Mouse (Mus musculus): ENCODE measurements around the gene Chchd6. TPM values are rescaled to one million over a fixed set of nuclear protein-coding genes. Genes with fewer than 3 reads are reported as not detected.
A peak's percentile ranks its signal among the peaks of the same experiment; 100 is the strongest.

Chchd6 gene
- polyA plus RNA-seq, 1 experiment from 2014 or later = 178 TPM

DNA sequence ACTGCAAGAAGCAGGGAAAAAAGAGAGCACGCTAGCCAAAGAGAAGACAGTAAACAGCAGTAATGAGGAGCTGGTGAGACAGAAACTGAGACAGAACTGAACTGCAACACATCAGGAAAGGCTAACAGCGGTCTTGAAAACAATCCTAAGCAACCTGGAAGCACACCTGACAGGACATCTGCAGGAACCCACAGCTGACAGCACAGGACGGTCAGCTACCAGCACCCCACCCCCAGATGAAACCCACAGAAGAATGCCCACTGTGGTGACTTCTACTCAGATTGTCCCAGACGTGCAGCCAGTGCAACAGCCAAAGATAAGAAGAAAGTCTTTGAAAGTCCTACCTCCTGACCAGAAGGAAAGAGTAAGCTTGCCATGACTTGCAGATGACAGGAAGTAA, 103.1 kb downstream of the Chchd6 start:
- no peak for ATAC-seq (ENCODE audit: low FRiP score, low read depth)
- H3K27me3 ChIP-seq = no peaks in the 10 kb centered on the region
- no peaks in the 10 kb centered on the region for H3K36me3 ChIP-seq
- H3K9ac ChIP-seq = no peak overlapping the region
- H3K9me3 ChIP-seq = no peaks in the 10 kb centered on the region
- no peak overlapping the region for H3K4me3 ChIP-seq
- no peak overlapping the region for H3K27ac ChIP-seq (replicated peaks)
- H3K4me1 ChIP-seq (replicated peaks) = no peaks in the 10 kb centered on the region
- WGBS = 86% methylated on average over 4 of the region's 4 CpGs
- H3K4me2 ChIP-seq = no peak overlapping the region

DNA sequence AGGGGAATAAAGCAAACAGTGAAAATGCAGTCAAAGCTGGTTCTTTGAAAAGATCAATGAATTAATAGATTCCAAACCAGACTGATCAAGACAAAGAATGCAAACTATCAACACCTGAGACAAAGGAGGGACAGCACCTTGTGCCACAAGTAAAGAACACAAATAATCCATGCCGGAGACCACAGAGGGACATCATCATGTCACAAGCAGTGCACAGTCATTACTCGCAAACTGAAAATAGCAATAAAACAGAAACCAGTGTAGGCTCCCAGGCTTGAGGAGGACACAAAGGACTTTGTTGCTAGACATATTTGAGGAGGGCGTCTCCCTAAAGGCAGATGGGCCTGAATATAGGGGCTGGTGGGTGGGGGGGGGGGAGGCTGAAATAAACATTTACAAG, 105.1 kb downstream of the Chchd6 start:
- Histone ChIP-seq H3K4me1 (replicated peaks) (0 out of 2 replicates have a peak, but pooled peaks cover 5% of the 10 kb centered on the region), H3K9me3 (no peaks in the 10 kb centered on the region), H3K9ac (no peak overlapping the region), H3K27me3 (no peaks in the 10 kb centered on the region), H3K4me3 (no peak overlapping the region), H3K27ac (replicated peaks) (no peak overlapping the region), H3K36me3 (no peaks in the 10 kb centered on the region), H3K4me2 (no peak overlapping the region)
- 91% methylated on average over 3 of the region's 3 CpGs for WGBS
- ATAC-seq (ENCODE audit: low FRiP score, low read depth) = no peak

DNA sequence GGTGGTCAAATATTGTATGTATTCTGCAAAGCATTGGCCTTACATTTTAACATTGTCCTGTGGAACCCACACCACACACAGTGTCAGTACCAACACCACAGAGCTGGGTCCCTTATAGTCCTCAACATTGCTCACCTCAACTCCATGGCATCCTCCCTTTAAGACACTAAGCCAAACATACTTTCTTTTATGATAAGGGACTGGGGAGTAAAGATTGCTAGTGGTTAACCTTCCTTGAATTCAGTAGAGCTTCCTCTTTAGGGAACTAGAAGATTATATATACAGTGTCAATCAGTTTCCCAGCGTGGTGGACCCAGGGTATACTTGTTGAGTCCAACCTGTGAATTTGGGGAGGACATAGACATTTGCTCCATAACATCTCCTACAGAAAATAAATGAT, 105.9 kb downstream of the Chchd6 start:
- Histone ChIP-seq H3K27me3 (no peaks in the 10 kb centered on the region), H3K9me3 (no peaks in the 10 kb centered on the region), H3K27ac (replicated peaks) (no peak overlapping the region), H3K9ac (no peak overlapping the region), H3K4me3 (no peak overlapping the region), H3K4me2 (no peak overlapping the region), H3K4me1 (replicated peaks) (0 out of 2 replicates have a peak, but pooled peaks cover 5% of the 10 kb centered on the region), H3K36me3 (no peaks in the 10 kb centered on the region)
- ATAC-seq (ENCODE audit: low FRiP score, low read depth) = no peak
- WGBS = 98% methylated on average over 1 of the region's 1 CpGs

DNA sequence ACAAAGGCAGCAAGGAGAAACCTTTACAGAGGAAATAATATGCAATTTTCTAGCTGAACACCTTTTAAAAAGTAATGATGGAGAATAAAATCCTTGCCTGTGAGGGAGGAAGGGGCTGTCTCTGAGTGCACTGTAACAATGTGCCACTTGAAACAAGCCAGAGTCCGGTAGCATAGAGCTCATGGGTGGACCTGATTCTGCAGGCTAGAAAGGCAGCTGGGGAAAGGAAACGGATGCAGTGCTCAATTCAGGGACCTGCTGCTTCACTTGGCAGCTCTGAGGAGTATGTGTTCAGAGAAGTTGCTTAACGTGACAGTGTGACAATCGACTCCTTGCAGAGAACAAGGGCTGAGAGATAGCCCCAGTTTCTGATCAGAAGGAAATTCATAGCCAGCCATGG, 109.4 kb downstream of the Chchd6 start:
- H3K27ac ChIP-seq (replicated peaks) = no peak overlapping the region
- no peak overlapping the region for H3K9ac ChIP-seq
- 0 out of 2 replicates have a peak, but pooled peaks cover 5% of the 10 kb centered on the region for H3K4me1 ChIP-seq (replicated peaks)
- H3K9me3 ChIP-seq = no peaks in the 10 kb centered on the region
- no peak for ATAC-seq (ENCODE audit: low FRiP score, low read depth)
- H3K36me3 ChIP-seq = no peaks in the 10 kb centered on the region
- H3K4me2 ChIP-seq = no peak overlapping the region
- H3K27me3 ChIP-seq = no peaks in the 10 kb centered on the region
- 55% methylated on average over 4 of the region's 4 CpGs for WGBS
- no peak overlapping the region for H3K4me3 ChIP-seq

DNA sequence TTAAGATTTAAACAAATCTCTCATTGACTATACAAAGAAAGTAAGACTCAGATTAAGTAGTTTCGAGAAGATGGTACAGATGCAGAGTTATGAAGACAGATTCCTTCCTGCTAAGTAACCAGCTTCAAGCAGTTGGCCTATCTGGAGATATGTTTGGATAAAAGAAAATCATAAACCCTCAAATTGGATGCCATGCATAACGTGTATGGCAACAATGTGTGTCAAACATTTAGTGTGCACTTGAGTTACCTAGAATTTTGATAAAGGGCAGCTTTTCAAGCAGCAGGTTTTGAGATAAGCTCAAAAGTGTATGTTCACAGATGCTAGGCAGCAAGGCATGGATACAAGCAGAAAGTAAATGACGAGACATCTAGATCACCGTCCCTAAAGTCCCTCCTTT, 114.3 kb downstream of the Chchd6 start:
- H3K27me3 ChIP-seq = no peaks in the 10 kb centered on the region
- no peak overlapping the region for H3K4me2 ChIP-seq
- H3K9me3 ChIP-seq = no peaks in the 10 kb centered on the region
- ATAC-seq (ENCODE audit: low FRiP score, low read depth) = no peak
- no peak overlapping the region for H3K27ac ChIP-seq (replicated peaks)
- H3K36me3 ChIP-seq = no peaks in the 10 kb centered on the region
- 85% methylated on average over 4 of the region's 4 CpGs for WGBS
- H3K9ac ChIP-seq = no peak overlapping the region
- 0 out of 2 replicates have a peak, but pooled peaks cover 4% of the 10 kb centered on the region for H3K4me1 ChIP-seq (replicated peaks)
- no peak overlapping the region for H3K4me3 ChIP-seq

DNA sequence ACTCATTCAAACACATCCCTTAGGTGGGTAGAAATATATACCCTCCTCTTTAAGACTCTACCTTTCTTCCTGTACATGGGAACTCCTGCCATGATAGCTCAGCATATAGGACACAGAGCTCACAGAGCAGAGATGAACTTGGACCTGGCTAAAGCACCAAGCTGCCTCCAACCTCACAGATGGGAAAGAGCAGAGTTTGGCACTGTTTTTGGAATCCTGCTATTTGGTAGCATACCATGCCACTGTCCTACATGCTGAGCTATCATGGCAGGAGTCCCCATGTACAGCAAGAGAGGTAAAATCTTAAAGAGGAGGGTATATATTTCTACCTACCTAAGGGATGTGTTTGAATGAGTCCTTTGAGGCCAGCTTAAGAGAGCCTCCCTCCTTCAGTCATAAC, 127.5 kb downstream of the Chchd6 start:
- H3K4me1 ChIP-seq (replicated peaks) = peaks cover 16% of the 10 kb centered on the region
- H3K27me3 ChIP-seq = no peaks in the 10 kb centered on the region
- H3K9ac ChIP-seq = no peak overlapping the region
- H3K36me3 ChIP-seq = no peaks in the 10 kb centered on the region
- no peaks in the 10 kb centered on the region for H3K9me3 ChIP-seq
- no peak overlapping the region for H3K27ac ChIP-seq (replicated peaks)
- H3K4me3 ChIP-seq = no peak overlapping the region
- H3K4me2 ChIP-seq = no peak overlapping the region
- no peak for ATAC-seq (ENCODE audit: low FRiP score, low read depth)

DNA sequence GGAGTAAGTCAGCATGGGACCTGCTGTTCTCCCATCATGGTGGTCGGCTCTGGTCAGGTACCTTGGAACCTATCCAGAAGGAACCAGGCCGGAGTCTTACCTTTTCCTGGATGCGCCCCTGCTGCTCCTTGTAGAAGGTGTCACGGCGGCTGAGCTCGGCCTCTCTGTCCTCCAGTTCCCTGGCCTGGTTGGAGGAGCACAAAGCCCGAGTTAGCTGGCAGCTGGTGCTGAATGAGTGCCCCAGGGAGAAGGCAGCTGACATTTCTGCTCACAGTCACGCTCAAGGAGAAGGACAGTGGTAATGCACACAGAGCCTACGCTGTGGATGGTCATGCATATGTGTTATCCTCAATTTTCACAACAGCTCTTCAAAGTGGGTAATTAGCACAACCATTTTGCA, 128.2 kb downstream of the Chchd6 start:
- no peak overlapping the region for H3K27ac ChIP-seq (replicated peaks)
- H3K4me3 ChIP-seq = no peak overlapping the region
- no peak overlapping the region for H3K4me2 ChIP-seq
- H3K27me3 ChIP-seq = no peaks in the 10 kb centered on the region
- H3K9me3 ChIP-seq = no peaks in the 10 kb centered on the region
- 0 out of 2 replicates have a peak, but pooled peaks have one; percentile 38 for ATAC-seq (ENCODE audit: low FRiP score, low read depth)
- no peak overlapping the region for H3K9ac ChIP-seq
- WGBS = 53% methylated on average over 9 of the region's 9 CpGs
- H3K4me1 ChIP-seq (replicated peaks) = peaks cover 16% of the 10 kb centered on the region
- H3K36me3 ChIP-seq = no peaks in the 10 kb centered on the region

DNA sequence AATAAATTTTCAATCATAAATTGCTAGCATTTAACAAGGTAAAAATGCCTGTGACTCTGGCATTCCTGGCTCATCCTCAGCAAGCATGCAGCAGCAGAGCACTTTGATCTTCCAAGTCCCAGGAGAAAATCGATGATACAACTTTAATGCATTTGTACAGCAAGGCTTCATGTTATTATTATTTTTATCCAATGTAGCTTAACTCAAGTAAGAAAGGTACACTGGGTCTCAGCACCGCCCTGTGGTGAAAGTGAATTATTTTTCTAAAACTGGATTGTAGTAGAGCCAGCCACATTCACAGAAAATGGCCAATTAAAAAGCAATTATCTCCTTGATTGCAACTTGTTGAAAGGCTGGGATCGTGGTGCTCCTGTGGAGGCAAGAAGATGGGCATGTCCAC, 128.6 kb downstream of the Chchd6 start:
- Histone ChIP-seq H3K36me3 (no peaks in the 10 kb centered on the region), H3K27me3 (no peaks in the 10 kb centered on the region), H3K9me3 (no peaks in the 10 kb centered on the region), H3K4me3 (no peak overlapping the region), H3K27ac (replicated peaks) (no peak overlapping the region), H3K4me2 (no peak overlapping the region), H3K9ac (no peak overlapping the region), H3K4me1 (replicated peaks) (peaks cover 16% of the 10 kb centered on the region)
- 59% methylated on average over 3 of the region's 3 CpGs for WGBS
- ATAC-seq (ENCODE audit: low FRiP score, low read depth) = peak; percentile 23; the same call in 1 of the 2 replicates

DNA sequence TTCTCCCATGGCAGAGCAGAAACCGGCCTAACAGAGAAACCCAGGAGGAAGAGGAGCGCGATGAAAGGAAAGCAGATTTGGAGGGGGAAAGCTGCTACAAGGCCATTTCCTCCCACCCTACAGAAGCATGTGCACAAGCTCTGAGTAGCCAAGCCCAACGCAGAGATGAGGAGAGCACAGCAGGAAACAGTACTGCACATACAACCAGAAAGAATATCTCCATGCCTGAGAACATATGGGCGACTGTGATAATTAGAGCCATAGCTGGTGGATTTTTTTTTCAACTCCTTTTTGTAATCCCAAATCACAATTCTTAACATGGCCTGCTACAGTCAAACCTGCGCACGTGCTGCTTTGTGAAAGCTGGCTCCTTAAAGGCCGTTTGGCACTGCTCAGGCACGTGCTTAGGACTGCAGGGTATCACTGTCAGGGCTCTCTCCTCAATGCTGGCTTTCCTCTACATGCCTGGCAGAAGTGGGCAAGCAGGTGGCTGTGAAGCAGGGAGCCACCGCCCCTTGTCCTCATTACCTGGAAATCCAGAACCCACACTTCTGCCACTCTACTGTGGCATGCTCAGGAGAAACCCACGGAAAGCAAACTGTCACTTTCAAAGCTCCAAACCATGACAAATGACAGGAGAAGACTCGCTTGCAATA, 129.3 kb downstream of the Chchd6 start:
- ATAC-seq (ENCODE audit: low FRiP score, low read depth) = peak; percentile 51; the same call in 1 of the 2 replicates
- 0 out of 2 replicates have a peak overlapping the region, but pooled peaks have one; percentile 16 for H3K27ac ChIP-seq (replicated peaks)
- H3K4me2 ChIP-seq = no peak overlapping the region
- no peaks in the 10 kb centered on the region for H3K27me3 ChIP-seq
- H3K9me3 ChIP-seq = no peaks in the 10 kb centered on the region
- no peak overlapping the region for H3K9ac ChIP-seq
- 68% methylated on average over 12 of the region's 12 CpGs for WGBS
- peaks cover 16% of the 10 kb centered on the region for H3K4me1 ChIP-seq (replicated peaks)
- H3K36me3 ChIP-seq = no peaks in the 10 kb centered on the region
- H3K4me3 ChIP-seq = no peak overlapping the region

DNA sequence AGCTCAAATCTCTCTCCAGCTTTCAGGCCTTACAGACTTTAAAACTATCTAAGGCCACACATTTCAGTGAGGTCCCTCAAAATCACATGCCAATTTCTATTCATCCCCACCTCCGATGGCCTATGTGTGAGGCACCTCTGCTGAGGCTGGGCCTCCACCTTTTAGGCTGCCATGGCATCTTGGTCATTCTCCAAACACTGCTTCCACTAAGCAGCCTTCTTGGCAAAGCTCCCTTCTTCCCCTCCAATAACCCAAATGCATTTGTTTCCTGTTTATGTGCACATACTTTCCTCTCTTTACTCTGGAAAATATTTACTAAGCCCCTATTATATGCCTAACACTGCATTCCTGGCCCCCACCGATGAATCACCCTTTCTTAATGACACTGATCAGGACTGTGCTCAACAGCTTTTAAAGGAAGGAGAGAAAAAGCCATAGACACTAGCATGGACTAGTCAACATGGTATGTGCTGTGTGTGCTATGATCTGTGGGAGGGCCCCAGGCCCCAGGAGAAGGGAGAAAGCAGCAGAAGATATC, 133.2 kb downstream of the Chchd6 start:
- ATAC-seq (ENCODE audit: low FRiP score, low read depth) = no peak
- 76% methylated on average over 2 of the region's 2 CpGs for WGBS
- Histone ChIP-seq H3K27ac (replicated peaks) (no peak overlapping the region), H3K36me3 (no peaks in the 10 kb centered on the region), H3K4me1 (replicated peaks) (peaks cover 13% of the 10 kb centered on the region), H3K27me3 (no peaks in the 10 kb centered on the region), H3K4me3 (no peak overlapping the region), H3K4me2 (no peak overlapping the region), H3K9me3 (no peaks in the 10 kb centered on the region), H3K9ac (no peak overlapping the region)

DNA sequence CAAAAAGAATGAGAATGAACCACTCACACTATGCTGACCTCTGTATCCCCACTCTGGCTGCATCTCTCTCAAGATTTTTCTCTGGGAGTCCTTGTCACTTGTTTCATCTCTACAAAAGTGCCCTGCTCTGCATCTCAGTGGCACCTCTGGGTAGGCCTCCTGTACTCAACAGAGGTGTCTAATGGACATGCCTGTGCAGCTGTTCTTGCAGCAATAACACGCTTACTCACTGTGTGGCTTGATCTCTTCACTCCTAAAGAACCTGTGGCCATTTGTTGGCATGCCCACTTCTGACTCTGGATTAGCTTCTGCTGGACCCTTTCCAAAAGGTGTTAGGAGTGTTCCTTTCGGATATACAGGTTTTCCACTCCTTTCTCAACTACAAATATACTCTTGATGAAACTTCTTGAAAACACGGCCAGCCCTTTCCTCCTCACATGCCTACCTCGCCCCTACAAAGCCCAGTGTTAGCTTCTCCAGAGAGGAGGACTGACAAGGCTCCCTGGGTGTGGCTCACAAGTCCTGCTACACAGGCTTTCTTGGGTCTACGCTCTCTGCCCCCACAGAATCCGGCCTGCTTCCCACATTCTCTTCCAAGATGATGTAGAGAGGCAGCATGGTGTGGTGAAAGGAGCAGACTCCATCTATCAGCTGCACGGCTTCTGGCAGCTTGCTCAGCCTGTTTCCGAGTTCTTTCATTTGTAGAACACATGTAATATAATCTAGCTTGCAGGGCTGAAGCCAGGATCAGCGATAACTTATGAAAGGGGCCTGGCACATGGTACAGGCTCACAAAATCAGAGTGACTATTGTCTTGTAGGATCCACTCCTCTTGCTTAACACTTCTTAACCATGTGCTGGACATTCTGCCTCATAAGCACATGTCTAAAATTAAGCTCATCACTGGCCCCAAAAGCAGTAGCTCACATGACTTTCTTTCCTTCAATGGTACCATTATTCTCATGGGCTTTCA, 133.9 kb downstream of the Chchd6 start:
- no peak overlapping the region for H3K4me2 ChIP-seq
- H3K4me3 ChIP-seq = no peak overlapping the region
- H3K9ac ChIP-seq = no peak overlapping the region
- no peak for ATAC-seq (ENCODE audit: low FRiP score, low read depth)
- H3K36me3 ChIP-seq = no peaks in the 10 kb centered on the region
- no peak overlapping the region for H3K27ac ChIP-seq (replicated peaks)
- 81% methylated on average over 9 of the region's 9 CpGs for WGBS
- H3K4me1 ChIP-seq (replicated peaks) = peaks cover 10% of the 10 kb centered on the region; the same call in 1 of the 2 replicates
- H3K27me3 ChIP-seq = no peaks in the 10 kb centered on the region
- H3K9me3 ChIP-seq = no peaks in the 10 kb centered on the region

DNA sequence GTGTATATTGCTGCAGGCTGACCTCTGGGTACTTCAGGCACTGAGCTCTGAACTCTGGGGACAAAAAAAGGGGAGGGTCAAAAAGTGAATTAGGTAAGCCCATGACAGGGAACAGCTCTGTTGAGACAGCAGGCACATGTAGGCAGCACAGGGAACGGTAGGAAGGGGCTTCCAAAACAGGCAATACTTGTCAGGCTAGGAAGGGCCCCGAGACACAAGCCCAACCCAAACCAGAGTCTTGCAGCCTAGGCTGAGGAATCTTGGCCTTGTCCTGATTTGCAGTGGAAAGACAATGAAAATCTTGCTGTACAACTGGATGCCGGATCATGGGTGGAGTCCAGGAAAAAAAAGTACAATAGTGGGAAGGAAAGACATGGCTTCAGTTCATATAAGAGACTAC, 135.8 kb downstream of the Chchd6 start:
- Histone ChIP-seq H3K9ac (no peak overlapping the region), H3K4me3 (no peak overlapping the region), H3K4me2 (no peak overlapping the region), H3K27me3 (no peaks in the 10 kb centered on the region), H3K9me3 (no peaks in the 10 kb centered on the region), H3K4me1 (replicated peaks) (no peaks in the 10 kb centered on the region), H3K36me3 (no peaks in the 10 kb centered on the region), H3K27ac (replicated peaks) (no peak overlapping the region)
- ATAC-seq (ENCODE audit: low FRiP score, low read depth) = no peak
- 73% methylated on average over 3 of the region's 3 CpGs for WGBS
